Mouse (Mus musculus) layer of hippocampus, postnatal 14 days (tissue): ENCODE data around the gene Vmn1r234. TPM values are rescaled to one million over a fixed set of nuclear protein-coding genes. Genes with fewer than 3 reads are reported as not detected.
"Not testable (repeated sequence)": the region's sequence is repeated elsewhere in the genome, so short reads cannot be mapped to it uniquely, and the experiment has no call there.

Experiments used
- DNase-seq, 2 experiments: peaks; one replicate each; pipeline ENCODE4 v3.0.0; 2021 to 2022; ENCODE audit warnings: low spot score in 2 of 2, mixed read lengths in 1 of 2
- long read RNA-seq, 2 experiments: library from polyadenylated mRNA; stranded (forward); transcript quantifications; one replicate each; pipeline ENCODE4 v2.0.0; 2021
- microRNA-seq, 2 experiments: library from miRNA; unstranded; fragments of <30 nt; microRNA quantifications; one replicate each; pipeline ENCODE4 v1.2.0; 2021
- total RNA-seq, 2 experiments: library from RNA; stranded (reverse); gene quantifications; 2 replicates each; pipeline ENCODE4 v1.2.3; 2021

Vmn1r234 gene
- total RNA-seq, result not detected
- long read RNA-seq, experiment 1, result 0 reads
- long read RNA-seq, experiment 2, result 0 reads

GRCm38 (mm10) chr17:21225787-21226186, at the start of gene Vmn1r234:
Gene Vmn1r234 (plus strand): TSS chr17:21226087.
- no peak for DNase-seq

- not testable (repeated sequence) for DNase-seq
These were observed 14.8 kb upstream of the Vmn1r234 start for GRCm38 (mm10) chr17:21211081-21211480.

- DNase-seq, result peak; percentile 34 to 41
These were observed 5.8 kb downstream of the Vmn1r234 start for GRCm38 (mm10) chr17:21231654-21232053.

- DNase-seq, result no peak
These were observed 30.2 kb downstream of the Vmn1r234 start, which contains the start of gene Vmn1r235 for GRCm38 (mm10) chr17:21256111-21256510. Gene Vmn1r235 (plus strand): TSS chr17:21256411.

- peak; percentile 14 to 72 for DNase-seq
These were observed 46.2 kb downstream of the Vmn1r234 start for GRCm38 (mm10) chr17:21272103-21272502.

GRCm38 (mm10) chr17:21282642-21283041, 56.8 kb downstream of the Vmn1r234 start, which contains the start of gene Vmn1r236:
Gene Vmn1r236 (plus strand): TSS chr17:21282942.
- DNase-seq, result no peak

- DNase-seq, result no peak
These were observed 58.5 kb downstream of the Vmn1r234 start for GRCm38 (mm10) chr17:21284395-21284794.

Small RNA genes within 50 kb of the gene (microRNA-seq; reads per million reads assigned to microRNA genes)
- gene Gm26384, result 0 reads per million in 2 experiments

Other genes starting within 250 kb of the Vmn1r234 start
- not detected for gene Vmn1r233, start 229.6 kb upstream of the Vmn1r234 start, total RNA-seq
- gene Zfp160, start 217.2 kb upstream of the Vmn1r234 start, total RNA-seq, result 10 to 100 TPM; 22.7 to 23.9 TPM
- not detected for gene Vmn1r235, start 30.3 kb downstream of the Vmn1r234 start, total RNA-seq
- gene Vmn1r236, start 56.9 kb downstream of the Vmn1r234 start, total RNA-seq, result not detected
- gene Vmn1r237, start 85.8 kb downstream of the Vmn1r234 start, total RNA-seq, result not detected
- gene Zfp677, start 157.7 kb downstream of the Vmn1r234 start, total RNA-seq, result 1 to 10 TPM; 1.5 to 1.7 TPM
- gene Zfp54, start 197.1 kb downstream of the Vmn1r234 start, total RNA-seq, result 1 to 10 TPM in 1 of 2 experiments, under 1 TPM in 1; 0.81 to 1.2 TPM
- gene Zfp51, start 224.3 kb downstream of the Vmn1r234 start, total RNA-seq, result 1 to 10 TPM; 3.8 to 3.9 TPM